Mouse (Mus musculus): ENCODE results near the gene Slc25a33.
A peak's percentile ranks its signal among the peaks of the same experiment; 100 is the strongest.
"Not testable (repeated sequence)": the region's sequence is repeated elsewhere in the genome, so short reads cannot be mapped to it uniquely, and the experiment has no call there.

Gene Slc25a33

GRCm38 (mm10) chr4:149774094-149774470 lies at the start of gene Slc25a33:
TSS of gene Slc25a33 (minus strand) at chr4:149774277.
- peak; percentile 94 for DNase-seq (ENCODE audit: low spot score)

GRCm38 (mm10) chr4:149822586-149823196 lies 48.6 kb upstream of the Slc25a33 start:
- DNase-seq (ENCODE audit: low spot score): no peak

GRCm38 (mm10) chr4:149822126-149822525 lies 48.0 kb upstream of the Slc25a33 start:
- DNase-seq (ENCODE audit: low spot score): no peak

GRCm38 (mm10) chr4:149820569-149820968 lies 46.5 kb upstream of the Slc25a33 start:
- no peak for DNase-seq (ENCODE audit: low spot score)

- DNase-seq (ENCODE audit: low spot score): no peak
These were observed 45.1 kb upstream of the Slc25a33 start for GRCm38 (mm10) chr4:149819195-149819594.

GRCm38 (mm10) chr4:149816598-149816997 lies 42.5 kb upstream of the Slc25a33 start:
- no peak for DNase-seq (ENCODE audit: low spot score)

- no peak for DNase-seq (ENCODE audit: low spot score)
These were observed 41.5 kb upstream of the Slc25a33 start for GRCm38 (mm10) chr4:149815586-149815985.

- no peak for DNase-seq (ENCODE audit: low spot score)
These were observed 39.5 kb upstream of the Slc25a33 start for GRCm38 (mm10) chr4:149813409-149814184.

GRCm38 (mm10) chr4:149810372-149810771 lies 36.3 kb upstream of the Slc25a33 start:
- not testable (repeated sequence) for DNase-seq (ENCODE audit: low spot score)

GRCm38 (mm10) chr4:149808584-149809227 lies 34.6 kb upstream of the Slc25a33 start:
- no peak for DNase-seq (ENCODE audit: low spot score)

- no peak for DNase-seq (ENCODE audit: low spot score)
These were observed 34.0 kb upstream of the Slc25a33 start for GRCm38 (mm10) chr4:149808060-149808567.

- DNase-seq (ENCODE audit: low spot score): peak; percentile 47
These were observed 32.8 kb upstream of the Slc25a33 start for GRCm38 (mm10) chr4:149806699-149807381.

- no peak for DNase-seq (ENCODE audit: low spot score)
These were observed 28.2 kb upstream of the Slc25a33 start for GRCm38 (mm10) chr4:149802269-149802668.

GRCm38 (mm10) chr4:149800576-149800975 lies 26.5 kb upstream of the Slc25a33 start:
- DNase-seq (ENCODE audit: low spot score): no peak

GRCm38 (mm10) chr4:149800172-149800464 lies 26.0 kb upstream of the Slc25a33 start:
- DNase-seq (ENCODE audit: low spot score): no peak

- no peak for DNase-seq (ENCODE audit: low spot score)
These were observed 25.5 kb upstream of the Slc25a33 start for GRCm38 (mm10) chr4:149799346-149800171.

GRCm38 (mm10) chr4:149798684-149799309 lies 24.7 kb upstream of the Slc25a33 start:
- DNase-seq (ENCODE audit: low spot score): no peak

- DNase-seq (ENCODE audit: low spot score): no peak
These were observed 24.0 kb upstream of the Slc25a33 start for GRCm38 (mm10) chr4:149798116-149798515.

- DNase-seq (ENCODE audit: low spot score): no peak
These were observed 23.1 kb upstream of the Slc25a33 start for GRCm38 (mm10) chr4:149797220-149797610.

- DNase-seq (ENCODE audit: low spot score): no peak
These were observed 22.6 kb upstream of the Slc25a33 start for GRCm38 (mm10) chr4:149796567-149797219.

Data from left cerebral cortex, adult 11 months (tissue).